In genomic region chr17:6852177-6852947, GRCm38 (mm10) we compare ENCODE assay signal across 8 mouse cellular contexts.
DNase-seq lines count a peak whose midpoint lies in the region; ATAC-seq and TF ChIP-seq lines count a peak whose summit lies in the region.

No protein-coding gene starts in this region.

- H3K9me3 ChIP-seq in forebrain, embryonic 14.5 days (replicated peaks; ENCODE audit: control insufficient read depth, low read length) = no peaks in the 10 kb centered on the region

- no peaks in the 10 kb centered on the region for H3K4me1 ChIP-seq in thymus, adult 2 months (replicated peaks; ENCODE audit: control insufficient read depth, insufficient read depth, low read length)
- H3K4me1 ChIP-seq in forebrain, embryonic 14.5 days (ENCODE audit: control insufficient read depth, insufficient read depth, low read length) = no peaks in the 10 kb centered on the region

- H3K4me3 ChIP-seq in thymus, adult 2 months (ENCODE audit: control insufficient read depth, insufficient read depth, low read length) = no peak overlapping the region
- no peak overlapping the region for H3K4me3 ChIP-seq in forebrain, embryonic 14.5 days (ENCODE audit: low read depth, low read length)

- no peaks in the 10 kb centered on the region for H3K36me3 ChIP-seq in thymus, adult 2 months (ENCODE audit: control insufficient read depth, insufficient read depth, low read length)
- H3K36me3 ChIP-seq in forebrain, embryonic 14.5 days (ENCODE audit: control insufficient read depth, insufficient read depth, low read length) = no peaks in the 10 kb centered on the region

- ATAC-seq in erythroblast, adult 5-6 weeks (replicated peaks; ENCODE audit: low FRiP score, poor library complexity, severe bottlenecking) = peak; percentile 72
- no peak for ATAC-seq in forebrain, embryonic 14.5 days

- DNase-seq in thymus, adult 2 months = peak; percentile 56
- DNase-seq in thymus, adult 18-20 months = no peak
- peak; percentile 31 to 50 for DNase-seq in lung, adult 18-20 months
- DNase-seq in thymus, postnatal 36 days = peak; percentile 32 to 33
- no peak for DNase-seq in forebrain, embryonic 14.5 days (ENCODE audit: low spot score)
- DNase-seq in adrenal gland, adult 2 months = no peak
- no peak for DNase-seq in adrenal gland, postnatal 10 days

- no peak for TF ChIP-seq CTCF in thymus, adult 2 months (IDR thresholded peaks at IDR 0.05; ENCODE audit: borderline replicate concordance, control insufficient read depth, extremely low read depth, insufficient read depth, low read length, poor library complexity)

- 88% methylated on average over 11 of the region's 11 CpGs for WGBS in thymus, adult 2 months
- WGBS in forebrain, embryonic 14.5 days = 53% methylated on average over 11 of the region's 11 CpGs

- H3K27me3 ChIP-seq in thymus, adult 2 months (ENCODE audit: control insufficient read depth, insufficient read depth, low read length) = no peaks in the 10 kb centered on the region
- no peaks in the 10 kb centered on the region for H3K27me3 ChIP-seq in forebrain, embryonic 14.5 days (replicated peaks; ENCODE audit: control insufficient read depth, insufficient read depth, low read length)

- H3K27ac ChIP-seq in thymus, adult 2 months (ENCODE audit: control insufficient read depth, insufficient read depth, low read length) = no peak overlapping the region
- H3K27ac ChIP-seq in forebrain, embryonic 14.5 days (ENCODE audit: low read depth, low read length) = no peak overlapping the region

- no peak for TF ChIP-seq POLR2A in thymus, adult 2 months (IDR thresholded peaks at IDR 0.05; ENCODE audit: control insufficient read depth, extremely low read depth, insufficient read depth, low read length, poor library complexity)

- no peak overlapping the region for H3K4me2 ChIP-seq in forebrain, embryonic 14.5 days (ENCODE audit: low read length)

- H3K9ac ChIP-seq in forebrain, embryonic 14.5 days (ENCODE audit: low read length) = no peak overlapping the region

Comparison
In these comparisons a context has a peak if more than half of its experiments do, and no peak if none do; other contexts are left out.
1. DNase-seq: peak in thymus, adult 2 months (single experiment), lung, adult 18-20 months (2 of 2) and thymus, postnatal 36 days (2 of 2); none in thymus, adult 18-20 months (0 of 2), forebrain, embryonic 14.5 days (single experiment), adrenal gland, adult 2 months (single experiment) and adrenal gland, postnatal 10 days (single experiment).